Mouse (Mus musculus) cerebellum, adult 18-20 months (tissue): ENCODE data around the gene Atrx.
"Not testable (repeated sequence)": the region's sequence is repeated elsewhere in the genome, so short reads cannot be mapped to it uniquely, and the experiment has no call there.

Experiments used
- DNase-seq, 2 experiments: peaks; one replicate each; pipeline ENCODE4 v3.0.0; 2021

Gene Atrx

GRCm38 (mm10) chrX:105928861-105929477 lies at the start of gene Atrx:
TSS of gene Atrx (minus strand) at chrX:105929403.
- peak; percentile 73 to 81 for DNase-seq

- DNase-seq: not testable (repeated sequence)
These were observed 27.9 kb upstream of the Atrx start for GRCm38 (mm10) chrX:105957091-105957490.

GRCm38 (mm10) chrX:105953999-105954398 lies 24.8 kb upstream of the Atrx start:
- peak; percentile 7 to 45 for DNase-seq

- no peak for DNase-seq
These were observed 17.2 kb upstream of the Atrx start for GRCm38 (mm10) chrX:105946357-105946756.

GRCm38 (mm10) chrX:105939245-105939644 lies 10.0 kb upstream of the Atrx start:
- no peak for DNase-seq

GRCm38 (mm10) chrX:105937736-105938135 lies 8.5 kb upstream of the Atrx start:
- no peak for DNase-seq

GRCm38 (mm10) chrX:105934341-105934740 lies 5.1 kb upstream of the Atrx start:
- no peak for DNase-seq

GRCm38 (mm10) chrX:105929478-105930038 lies 355 bp upstream of the Atrx start:
- DNase-seq: no peak

- peak; percentile 52 to 54 for DNase-seq
These were observed 1.0 kb downstream of the Atrx start for GRCm38 (mm10) chrX:105927941-105928860.

- peak; percentile 29 to 38 for DNase-seq
These were observed 3.0 kb downstream of the Atrx start for GRCm38 (mm10) chrX:105926121-105926735.

- DNase-seq: no peak
These were observed 4.7 kb downstream of the Atrx start for GRCm38 (mm10) chrX:105924326-105925070.

- no peak for DNase-seq
These were observed 5.3 kb downstream of the Atrx start for GRCm38 (mm10) chrX:105923896-105924295.

GRCm38 (mm10) chrX:105922986-105923385 lies 6.2 kb downstream of the Atrx start:
- DNase-seq: not testable (repeated sequence)

GRCm38 (mm10) chrX:105921421-105921820 lies 7.8 kb downstream of the Atrx start:
- DNase-seq: peak in 1 of 2 experiments; percentile 24

- DNase-seq: no peak
These were observed 17.5 kb downstream of the Atrx start for GRCm38 (mm10) chrX:105911728-105912127.

GRCm38 (mm10) chrX:105901611-105902010 lies 27.6 kb downstream of the Atrx start:
- DNase-seq: no peak

- no peak for DNase-seq
These were observed 42.3 kb downstream of the Atrx start for GRCm38 (mm10) chrX:105886921-105887320.

GRCm38 (mm10) chrX:105864367-105864766 lies 64.8 kb downstream of the Atrx start:
- peak; percentile 8 to 11 for DNase-seq

- no peak for DNase-seq
These were observed 104.7 kb downstream of the Atrx start for GRCm38 (mm10) chrX:105824462-105824861.

GRCm38 (mm10) chrX:105794806-105795403 lies 134.3 kb downstream of the Atrx start:
- DNase-seq: no peak

GRCm38 (mm10) chrX:105773281-105773680 lies 155.9 kb downstream of the Atrx start:
- DNase-seq: no peak

- DNase-seq: no peak
These were observed 161.3 kb downstream of the Atrx start for GRCm38 (mm10) chrX:105767932-105768331.
